Comparison of ENCODE assay signal across 8 mouse cellular contexts in genomic region chr2:73167126-73167525, GRCm38 (mm10). TPM values are rescaled to one million over a fixed set of nuclear protein-coding genes. Genes with fewer than 3 reads are reported as not detected.
DNase-seq lines count a peak whose midpoint lies in the region; ATAC-seq and TF ChIP-seq lines count a peak whose summit lies in the region.

No protein-coding gene starts in this region.

- H3K4me3 ChIP-seq in forebrain, embryonic 11.5 days (ENCODE audit: low read depth, low read length): no peak overlapping the region
- no peak overlapping the region for H3K4me3 ChIP-seq in forebrain, embryonic 15.5 days
- no peak overlapping the region for H3K4me3 ChIP-seq in liver, embryonic 14.5 days (ENCODE audit: insufficient read depth in 1 of 2, low read depth in 2 of 2, low read length in 2 of 2)

- TF ChIP-seq EP300 in liver, embryonic 14.5 days (IDR thresholded peaks at IDR 0.05; ENCODE audit: low read depth): no peak

- ATAC-seq in forebrain, embryonic 11.5 days (replicated peaks; ENCODE audit: low FRiP score): no peak
- no peak for ATAC-seq in forebrain, embryonic 15.5 days (replicated peaks)
- peak; percentile 72 to 75; a peak in 3 of 4 replicates for ATAC-seq in hematopoietic stem cell, adult 5-6 weeks (replicated peaks in 1 of 2; ENCODE audit: insufficient read depth in 1 of 2, low FRiP score in 2 of 2, low TSS enrichment in 1 of 2, low read depth in 1 of 2, poor library complexity in 2 of 2, severe bottlenecking in 2 of 2)
- no peak for ATAC-seq in liver, embryonic 14.5 days (ENCODE audit: insufficient read depth)

- DNase-seq in forebrain, embryonic 11.5 days (ENCODE audit: low spot score): peak; percentile 59
- DNase-seq in 3T3-L1 (ENCODE audit: low read depth, low spot score): peak; percentile 80
- peak; percentile 45 to 83 for DNase-seq in adrenal gland, adult (ENCODE audit: inconsistent age in 2 of 2, low spot score in 1 of 2)
- peak; percentile 59 for DNase-seq in embryo, embryonic 11 days
- peak; percentile 27 to 43 (median 42) for DNase-seq in liver, embryonic 14.5 days (ENCODE audit: low read depth in 3 of 3, low spot score in 3 of 3)
- DNase-seq in right cerebral cortex, postnatal 4 days: peak; percentile 10

- H3K36me3 ChIP-seq in forebrain, embryonic 11.5 days (ENCODE audit: control insufficient read depth, insufficient read depth, low read length): no peaks in the 10 kb centered on the region
- no peaks in the 10 kb centered on the region for H3K36me3 ChIP-seq in forebrain, embryonic 15.5 days
- no peaks in the 10 kb centered on the region for H3K36me3 ChIP-seq in liver, embryonic 14.5 days (replicated peaks; ENCODE audit: control insufficient read depth, insufficient read depth, low read depth)

- H3K4me1 ChIP-seq in forebrain, embryonic 11.5 days (replicated peaks; ENCODE audit: control insufficient read depth, insufficient read depth, low read length): no peaks in the 10 kb centered on the region
- H3K4me1 ChIP-seq in forebrain, embryonic 15.5 days: peaks cover 9% of the 10 kb centered on the region; the same call in 1 of the 2 replicates
- H3K4me1 ChIP-seq in liver, embryonic 14.5 days (replicated peaks; ENCODE audit: control insufficient read depth in 2 of 2, insufficient read depth in 2 of 2, low read length in 1 of 2): no peaks in the 10 kb centered on the region

- H3K4me2 ChIP-seq in forebrain, embryonic 11.5 days (ENCODE audit: low read depth, low read length, severe bottlenecking): no peak overlapping the region
- no peak overlapping the region for H3K4me2 ChIP-seq in forebrain, embryonic 15.5 days (replicated peaks)
- no peak overlapping the region for H3K4me2 ChIP-seq in liver, embryonic 14.5 days (ENCODE audit: low read depth)

- H3K27me3 ChIP-seq in forebrain, embryonic 11.5 days (ENCODE audit: control insufficient read depth, insufficient read depth, low read length): no peaks in the 10 kb centered on the region
- H3K27me3 ChIP-seq in forebrain, embryonic 15.5 days: no peaks in the 10 kb centered on the region
- no peaks in the 10 kb centered on the region for H3K27me3 ChIP-seq in liver, embryonic 14.5 days (ENCODE audit: control insufficient read depth, insufficient read depth, low read length)

- no peak overlapping the region for H3K27ac ChIP-seq in forebrain, embryonic 11.5 days (ENCODE audit: low read depth, low read length)
- no peak overlapping the region for H3K27ac ChIP-seq in forebrain, embryonic 15.5 days (replicated peaks)
- H3K27ac ChIP-seq in liver, embryonic 14.5 days: no peak overlapping the region

- TF ChIP-seq CTCF in liver, embryonic 14.5 days (IDR thresholded peaks at IDR 0.05; ENCODE audit: low read depth): peak; percentile 84

- no peak overlapping the region for H3K9ac ChIP-seq in forebrain, embryonic 11.5 days (ENCODE audit: low read length)
- H3K9ac ChIP-seq in forebrain, embryonic 15.5 days (replicated peaks): no peak overlapping the region
- H3K9ac ChIP-seq in liver, embryonic 14.5 days (replicated peaks): no peak overlapping the region

- no peaks in the 10 kb centered on the region for H3K9me3 ChIP-seq in forebrain, embryonic 11.5 days (ENCODE audit: control insufficient read depth, low read length)
- H3K9me3 ChIP-seq in forebrain, embryonic 15.5 days: no peaks in the 10 kb centered on the region
- H3K9me3 ChIP-seq in liver, embryonic 14.5 days (ENCODE audit: control insufficient read depth, low read length): no peaks in the 10 kb centered on the region

RNA-seq across cellular contexts. Expression of gene Ola1, which starts 51.6 kb away (rescaled TPM):
- polyA plus RNA-seq in forebrain, embryonic 11.5 days (2014; fragmentation: Nextera tagmentation; extraction: Ambion mirVana): 99.8 and 110 TPM in 2 replicates
- polyA plus RNA-seq in forebrain, embryonic 15.5 days (2015; fragmentation: Nextera tagmentation; extraction: Ambion mirVana): 97.2 and 99.5 TPM in 2 replicates
- total RNA-seq in hematopoietic stem cell, adult 5-6 weeks (2017): 92.2 and 115 TPM in 2 replicates
- polyA plus RNA-seq in liver, embryonic 14.5 days (2012; rRNA removed): 16.0 and 25.2 TPM in 2 replicates
- 43.0 and 44.6 TPM in 2 replicates for polyA plus RNA-seq in liver, embryonic 14.5 days (2014; fragmentation: Nextera tagmentation; extraction: Ambion mirVana)

Comparison
In these comparisons a context has a peak if more than half of its experiments do, and no peak if none do; other contexts are left out.
1. ATAC-seq: peak in hematopoietic stem cell, adult 5-6 weeks (2 of 2); none in forebrain, embryonic 11.5 days (single experiment), forebrain, embryonic 15.5 days (single experiment) and liver, embryonic 14.5 days (single experiment).
2. DNase-seq: peak in every context shown above with its lines; median percentile 80 in 3T3-L1; 64 in adrenal gland, adult; 59 in forebrain, embryonic 11.5 days; 59 in embryo, embryonic 11 days; 42 in liver, embryonic 14.5 days; 10 in right cerebral cortex, postnatal 4 days.